Mouse (Mus musculus): ENCODE data around the gene Msh2.

DNA sequence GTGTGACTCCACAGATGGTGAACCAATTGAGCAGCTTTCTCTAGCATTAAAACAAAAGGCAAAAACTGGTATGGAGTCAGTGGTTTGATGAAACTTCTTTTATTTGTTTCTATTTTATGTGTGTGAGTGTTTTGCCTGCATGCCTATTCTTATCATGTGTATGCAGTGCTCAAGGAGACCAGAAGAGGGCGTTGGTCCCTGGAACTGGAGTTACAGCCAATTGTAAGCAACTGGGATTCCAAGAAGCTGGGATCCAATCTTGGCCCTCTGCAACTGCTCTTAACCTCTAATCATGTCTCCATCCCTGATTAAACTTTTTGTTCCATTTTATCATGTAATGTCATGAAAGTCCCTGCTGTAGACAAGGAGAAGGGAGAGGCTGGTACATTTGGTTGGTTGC is 67.7 kb downstream of the Msh2 start:
- 0 out of 2 replicates have a peak, but pooled peaks have one; percentile 19 for TF ChIP-seq CTCF (IDR thresholded peaks at IDR 0.05; ENCODE audit: low read depth)
- TF ChIP-seq EP300 (IDR thresholded peaks at IDR 0.05; ENCODE audit: low read depth), result no peak

All from liver, postnatal 0 days (tissue).